Mouse (Mus musculus): ENCODE measurements around the gene Folr1. TPM values are rescaled to one million over a fixed set of nuclear protein-coding genes. Genes with fewer than 3 reads are reported as not detected.

Folr1 gene
- total RNA-seq (2021) = 6.8 and 7.9 TPM in 2 replicates
- long read RNA-seq = 0 reads

- DNase-seq = no peak
Measured at GRCm38 (mm10) chr7:101870629-101871028, at the start of gene Folr1. Gene Folr1 (minus strand): TSS chr7:101870788.

GRCm38 (mm10) chr7:101918071-101918470, 47.5 kb upstream of the Folr1 start:
- DNase-seq = peak; percentile 63

GRCm38 (mm10) chr7:101911982-101912381, 41.4 kb upstream of the Folr1 start:
- no peak for DNase-seq

GRCm38 (mm10) chr7:101910138-101910537, 39.5 kb upstream of the Folr1 start:
- no peak for DNase-seq

GRCm38 (mm10) chr7:101908367-101908766, 37.8 kb upstream of the Folr1 start:
- DNase-seq = no peak

GRCm38 (mm10) chr7:101906696-101907095, 36.1 kb upstream of the Folr1 start:
- DNase-seq = no peak

GRCm38 (mm10) chr7:101906287-101906681, 35.7 kb upstream of the Folr1 start, which contains the start of gene Tomt:
Gene Tomt (minus strand): TSS chr7:101906359.
- no peak for DNase-seq

- peak; percentile 99 for DNase-seq
Measured at GRCm38 (mm10) chr7:101905561-101906286, 35.1 kb upstream of the Folr1 start, which contains the start of gene Lamtor1. Gene Lamtor1 (plus strand): TSS chr7:101905904.

GRCm38 (mm10) chr7:101902846-101903245, 32.3 kb upstream of the Folr1 start:
- no peak for DNase-seq

GRCm38 (mm10) chr7:101901969-101902368, 31.4 kb upstream of the Folr1 start:
- DNase-seq = no peak

GRCm38 (mm10) chr7:101900331-101901097, 29.9 kb upstream of the Folr1 start:
- no peak for DNase-seq

GRCm38 (mm10) chr7:101896104-101897066, 25.8 kb upstream of the Folr1 start:
- DNase-seq = peak; percentile 93

- no peak for DNase-seq
Measured at GRCm38 (mm10) chr7:101895695-101896094, 25.1 kb upstream of the Folr1 start.

- DNase-seq = no peak
Measured at GRCm38 (mm10) chr7:101888460-101888859, 17.9 kb upstream of the Folr1 start.

GRCm38 (mm10) chr7:101886274-101886673, 15.7 kb upstream of the Folr1 start:
- DNase-seq = no peak

- DNase-seq = no peak
Measured at GRCm38 (mm10) chr7:101884160-101884559, 13.6 kb upstream of the Folr1 start.

- no peak for DNase-seq
Measured at GRCm38 (mm10) chr7:101882413-101883154, 12.0 kb upstream of the Folr1 start.

GRCm38 (mm10) chr7:101880855-101881254, 10.3 kb upstream of the Folr1 start:
- DNase-seq = no peak

GRCm38 (mm10) chr7:101875978-101876377, 5.4 kb upstream of the Folr1 start:
- no peak for DNase-seq

GRCm38 (mm10) chr7:101871296-101871695, 708 bp upstream of the Folr1 start:
- DNase-seq = no peak

GRCm38 (mm10) chr7:101869163-101869500, 1.5 kb downstream of the Folr1 start:
- no peak for DNase-seq

Data from adrenal gland, postnatal 25 days (tissue).